Mouse (Mus musculus): ENCODE measurements around the gene Tmcc2.

GRCm38 (mm10) chr1:132326777-132327176, 64.3 kb downstream of the Tmcc2 start:
- TF ChIP-seq CTCF (conservative IDR thresholded peaks at IDR 0.05; ENCODE audit: low read length) (no peak), NANOG (IDR thresholded peaks at IDR 0.05; ENCODE audit: borderline replicate concordance, low read length) (no peak), POU5F1 (IDR thresholded peaks at IDR 0.05; ENCODE audit: borderline replicate concordance, low read length) (no peak)

All from E14TG2a.4 (cell line).